Mouse (Mus musculus) layer of hippocampus, adult 8-10 months (tissue): ENCODE data around the gene Ube2g2. TPM values are rescaled to one million over a fixed set of nuclear protein-coding genes. Genes with fewer than 3 reads are reported as not detected.
A peak's percentile ranks its signal among the peaks of the same experiment; 100 is the strongest.

Experiments used
- DNase-seq, 2 experiments: peaks; one replicate each; pipeline ENCODE4 v3.0.0; 2022; ENCODE audit warnings: low spot score in 2 of 2
- total RNA-seq, 4 experiments: library from RNA; stranded (reverse); gene quantifications; 2 replicates each; pipeline ENCODE4 v1.2.4; 2022

Ube2g2 gene
- total RNA-seq, 4 experiments from 2014 or later = 64.2 to 89.9 (median 76.6) TPM

DNA sequence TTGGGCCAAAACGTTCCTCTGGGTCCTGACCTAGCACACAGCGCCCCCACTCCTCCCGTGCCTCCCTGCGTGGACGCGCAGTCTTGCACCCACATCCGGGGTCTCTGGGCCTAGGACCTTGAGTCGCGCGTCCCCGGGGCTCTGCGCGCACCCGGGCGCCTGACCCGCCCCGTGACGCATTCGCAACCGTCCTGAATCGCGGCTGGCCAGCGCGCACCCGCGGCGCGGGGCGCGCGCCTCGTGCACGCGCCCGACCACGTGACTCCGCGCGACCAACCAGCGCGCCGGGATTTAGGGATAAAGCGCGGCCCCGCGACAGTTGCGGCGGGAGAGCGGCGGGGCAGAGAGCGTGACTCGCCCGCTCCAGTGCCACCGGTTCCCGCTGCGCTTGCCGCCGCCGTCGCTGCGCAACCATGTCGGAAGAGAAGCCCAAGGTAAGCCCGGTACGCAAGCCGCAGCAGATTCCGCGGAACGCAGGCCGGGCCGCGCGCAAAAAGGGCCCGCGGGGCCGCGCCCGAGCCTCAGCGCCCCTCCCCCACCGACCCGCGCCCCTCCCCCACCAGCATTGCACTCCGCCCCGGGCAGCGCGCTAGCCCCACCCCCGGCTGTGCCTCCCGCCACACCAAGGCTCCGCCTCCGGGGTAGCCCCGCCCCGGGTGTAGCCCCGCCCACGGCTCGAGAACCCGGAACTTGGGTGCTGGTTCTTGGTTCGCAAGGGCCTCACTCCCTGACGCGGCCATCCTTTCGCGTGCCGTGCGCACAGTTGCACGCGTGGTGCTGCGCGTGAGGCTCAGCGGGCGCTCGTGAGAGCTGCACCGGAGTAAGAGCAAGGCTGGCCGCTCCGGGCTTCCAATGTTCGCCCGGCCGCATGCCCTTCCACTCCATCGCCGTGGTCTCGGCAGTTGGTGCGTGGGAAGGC, 15.9 kb upstream of the Ube2g2 start, which contains the start of the genes Sumo3 and Gm49325:
Gene Sumo3, plus strand, starts transcription at position 190 of the 919 bp plus-strand sequence.
Gene Gm49325, plus strand, starts transcription at position 290 of the 919 bp plus-strand sequence.
- DNase-seq = peak; percentile 89

DNA sequence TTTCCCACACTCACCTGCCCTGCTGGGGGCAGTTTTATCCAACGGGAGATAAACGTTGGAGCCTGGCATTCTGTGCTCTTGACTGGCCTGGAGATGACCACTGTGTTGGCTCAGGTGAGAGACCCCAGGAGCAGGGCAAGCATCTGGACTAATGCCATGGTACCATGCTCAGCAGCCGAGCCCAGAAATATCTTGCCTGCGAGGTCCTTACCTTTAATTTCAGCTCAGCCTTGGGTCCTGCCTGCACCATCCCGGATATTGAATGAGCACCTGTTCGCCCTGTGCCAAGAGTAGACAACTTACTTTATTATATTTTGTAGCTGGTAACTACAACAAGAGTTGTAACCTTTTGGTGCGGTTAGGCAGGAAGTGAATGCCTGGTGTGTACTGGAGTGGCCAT, 15.2 kb upstream of the Ube2g2 start:
- DNase-seq = no peak

DNA sequence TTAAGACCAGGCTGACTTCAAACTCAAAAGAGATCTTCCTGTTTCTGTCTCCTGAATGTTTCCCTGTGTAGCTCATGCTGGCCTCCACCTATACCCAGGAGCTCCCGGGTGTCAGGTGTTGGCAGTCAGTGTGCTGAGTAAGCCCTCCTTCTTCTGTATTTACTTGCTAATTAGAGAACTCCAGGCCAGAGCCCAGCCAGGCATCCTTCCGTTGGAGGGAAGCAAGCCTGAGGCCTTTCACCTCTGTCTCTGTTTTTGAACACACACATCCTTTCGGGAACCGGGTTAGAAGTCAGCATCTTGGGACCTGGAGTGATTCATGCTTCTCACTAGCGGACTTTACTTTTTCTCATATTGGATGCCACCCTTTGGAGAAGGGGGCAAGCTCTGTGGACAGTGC, 14.6 kb upstream of the Ube2g2 start:
- DNase-seq = no peak

DNA sequence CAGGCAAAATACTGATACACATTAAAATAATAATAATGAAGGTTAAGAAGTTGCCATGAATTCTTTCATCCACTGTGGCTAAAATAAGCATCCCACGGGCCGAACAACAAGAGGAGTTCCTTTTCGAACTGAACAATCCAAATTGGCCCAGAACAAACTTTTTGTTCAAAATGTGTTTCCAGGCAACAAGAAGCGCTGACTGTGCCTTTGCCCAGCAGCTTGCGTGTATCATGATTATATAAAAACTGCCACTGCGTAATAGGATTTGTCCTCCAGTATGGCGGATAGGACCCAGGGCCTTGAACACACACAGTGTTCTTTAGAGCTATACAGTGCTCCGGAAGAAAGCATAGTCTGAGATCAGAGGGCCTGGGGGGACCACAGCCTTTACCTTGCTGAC, 13.5 kb upstream of the Ube2g2 start:
- no peak for DNase-seq

DNA sequence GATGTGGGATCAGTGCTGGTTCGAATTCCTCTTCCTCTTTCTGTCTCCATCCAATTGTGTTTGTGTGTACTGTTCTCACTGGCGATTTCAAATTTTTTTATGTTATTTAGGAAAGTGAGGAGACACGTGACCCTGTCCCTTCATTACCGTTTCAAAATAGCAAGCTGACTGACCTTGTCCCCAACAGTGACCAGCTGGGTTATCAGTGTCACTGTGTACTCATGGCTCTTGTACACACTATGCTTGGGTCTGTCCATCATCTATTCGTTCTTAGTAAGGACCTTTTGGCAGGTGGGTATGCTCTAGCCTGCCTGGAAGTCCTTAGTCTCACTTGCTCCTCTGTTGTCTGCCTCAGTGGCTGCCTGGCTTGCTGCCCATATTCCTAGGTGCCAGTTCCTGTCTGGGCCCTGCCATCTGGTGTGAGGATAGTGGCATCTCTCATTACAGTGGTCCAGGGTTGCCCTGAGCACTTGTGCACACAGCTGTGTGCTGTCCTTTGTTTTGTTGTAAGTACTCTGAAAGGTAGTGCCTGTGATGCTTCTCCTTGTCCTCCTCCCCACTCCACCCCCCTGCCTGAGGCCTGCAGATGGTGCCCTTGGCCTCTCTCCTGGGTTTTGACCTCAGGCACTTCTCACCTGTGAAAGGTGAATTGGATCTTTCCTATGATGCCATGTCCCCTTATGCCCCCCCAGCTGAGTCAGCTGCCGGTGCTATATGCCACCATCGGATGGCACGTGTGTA, 11.7 kb upstream of the Ube2g2 start:
- no peak for DNase-seq

DNA sequence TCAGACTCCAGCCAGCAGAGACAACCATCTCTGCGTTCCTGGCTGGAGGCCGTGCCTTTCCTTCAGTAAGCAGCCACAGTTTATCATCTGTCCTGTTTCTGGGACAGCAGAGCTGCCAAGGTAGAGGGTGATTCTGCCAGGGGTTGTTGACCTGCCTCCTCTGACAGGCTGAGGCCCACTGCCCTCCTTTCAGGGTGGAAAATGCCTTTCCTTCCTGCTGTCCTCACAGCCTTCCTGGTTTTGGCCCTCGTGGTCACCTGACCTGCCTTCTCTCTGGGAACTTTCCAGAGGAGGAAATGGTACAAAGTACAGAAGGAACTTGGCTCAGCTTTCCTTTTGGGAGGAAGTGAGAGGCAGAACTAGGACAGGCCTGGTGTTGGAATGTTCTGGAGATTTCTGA, 8.7 kb upstream of the Ube2g2 start:
- no peak for DNase-seq

DNA sequence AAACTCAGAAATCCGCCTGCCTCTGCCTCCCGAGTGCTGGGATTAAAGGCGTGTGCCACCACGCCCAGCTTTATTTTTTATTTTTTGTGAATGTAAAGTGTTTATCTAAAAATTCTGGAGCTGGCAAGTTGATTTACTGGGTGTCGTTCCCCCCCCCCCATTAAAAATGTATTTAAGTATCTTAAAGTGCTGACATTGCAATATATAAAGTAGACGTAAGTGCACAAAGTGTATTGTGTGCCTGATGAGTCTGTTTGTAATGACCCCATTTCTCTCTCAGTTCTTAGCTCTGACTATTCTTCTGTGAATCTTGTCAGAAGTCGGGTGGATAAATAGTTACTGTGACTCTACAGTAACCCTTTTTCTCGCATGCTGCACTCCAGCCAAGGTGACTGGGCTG, 6.4 kb upstream of the Ube2g2 start:
- no peak for DNase-seq

DNA sequence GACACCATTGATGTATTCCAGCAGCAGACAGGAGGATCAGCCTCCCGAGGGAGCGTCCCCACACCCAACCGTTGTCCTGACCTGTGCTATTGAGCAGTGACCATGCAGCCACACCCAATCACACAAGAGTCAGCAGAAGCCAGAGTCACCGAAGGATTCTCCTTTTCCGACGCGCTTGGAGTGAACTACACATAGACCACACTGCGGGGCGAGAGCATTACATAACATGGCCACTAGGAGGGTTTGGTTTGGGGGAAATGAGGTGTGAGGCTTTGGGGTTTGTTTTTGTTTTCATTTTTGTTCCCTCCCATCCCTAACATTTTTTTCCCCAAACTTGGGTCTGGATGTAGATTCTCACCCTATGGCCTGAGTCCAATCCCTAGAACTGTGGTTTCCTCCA, 5.9 kb upstream of the Ube2g2 start:
- DNase-seq = no peak

DNA sequence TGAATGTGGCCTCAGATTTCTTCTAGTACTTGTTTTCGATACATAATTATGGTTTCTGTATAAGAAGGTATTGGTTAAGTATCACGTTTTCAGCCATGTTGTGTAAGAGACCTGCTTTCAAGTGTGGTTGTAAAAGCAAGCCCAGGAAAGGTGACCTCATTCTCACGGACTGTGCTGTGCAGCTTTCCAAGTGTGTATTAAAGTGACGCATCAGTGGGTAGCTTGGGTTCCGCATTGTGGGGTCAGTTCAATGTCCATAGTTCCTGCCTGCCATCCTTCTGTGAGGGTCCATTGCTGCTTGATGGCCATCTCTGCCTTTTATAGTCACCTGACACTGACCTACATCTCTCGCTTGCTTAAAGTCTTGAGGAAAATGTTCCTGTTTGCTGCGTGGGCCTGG, 5.1 kb upstream of the Ube2g2 start:
- no peak for DNase-seq

DNA sequence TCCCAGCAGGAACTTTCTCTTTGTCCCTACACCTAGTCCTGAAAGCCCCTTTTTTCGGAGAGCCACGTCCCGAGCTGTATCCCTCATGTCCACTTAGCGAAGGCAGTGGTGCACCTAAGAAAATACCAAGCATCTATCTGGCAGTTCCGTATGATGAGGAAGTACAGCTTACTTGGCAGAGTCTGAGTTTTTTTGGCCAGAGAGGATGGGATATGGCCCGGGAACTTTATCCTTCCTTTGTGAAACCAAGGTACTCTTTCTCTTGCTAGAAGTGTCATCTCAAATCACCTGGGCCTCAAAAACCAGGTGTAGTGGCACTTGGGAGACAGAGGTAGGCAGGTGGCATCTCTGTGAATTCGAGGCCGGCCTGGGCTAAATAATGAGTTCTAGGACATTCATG, 529 bp upstream of the Ube2g2 start:
- no peak for DNase-seq

DNA sequence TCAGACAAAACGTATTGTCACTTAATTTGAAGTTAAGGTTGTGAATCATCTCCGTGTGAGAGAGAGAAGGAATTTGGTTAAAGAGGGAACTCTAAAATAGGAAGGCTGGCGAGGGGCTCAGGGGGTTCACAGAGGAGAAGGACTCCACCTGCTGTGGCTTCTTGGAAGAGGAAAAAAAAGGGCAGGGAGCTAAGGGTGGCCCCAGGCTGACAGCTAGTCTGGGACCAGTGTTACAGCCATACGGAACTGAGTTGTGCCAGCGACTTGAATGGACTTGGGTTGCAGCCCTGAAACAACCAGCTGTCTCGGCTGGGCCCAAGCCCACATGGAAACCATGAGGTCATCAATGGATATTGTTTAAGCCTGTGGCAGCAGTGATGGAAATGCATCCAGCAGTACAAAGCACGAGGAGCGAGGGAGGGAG, 1.0 kb downstream of the Ube2g2 start:
- peak in 1 of 2 experiments; percentile 66 for DNase-seq

DNA sequence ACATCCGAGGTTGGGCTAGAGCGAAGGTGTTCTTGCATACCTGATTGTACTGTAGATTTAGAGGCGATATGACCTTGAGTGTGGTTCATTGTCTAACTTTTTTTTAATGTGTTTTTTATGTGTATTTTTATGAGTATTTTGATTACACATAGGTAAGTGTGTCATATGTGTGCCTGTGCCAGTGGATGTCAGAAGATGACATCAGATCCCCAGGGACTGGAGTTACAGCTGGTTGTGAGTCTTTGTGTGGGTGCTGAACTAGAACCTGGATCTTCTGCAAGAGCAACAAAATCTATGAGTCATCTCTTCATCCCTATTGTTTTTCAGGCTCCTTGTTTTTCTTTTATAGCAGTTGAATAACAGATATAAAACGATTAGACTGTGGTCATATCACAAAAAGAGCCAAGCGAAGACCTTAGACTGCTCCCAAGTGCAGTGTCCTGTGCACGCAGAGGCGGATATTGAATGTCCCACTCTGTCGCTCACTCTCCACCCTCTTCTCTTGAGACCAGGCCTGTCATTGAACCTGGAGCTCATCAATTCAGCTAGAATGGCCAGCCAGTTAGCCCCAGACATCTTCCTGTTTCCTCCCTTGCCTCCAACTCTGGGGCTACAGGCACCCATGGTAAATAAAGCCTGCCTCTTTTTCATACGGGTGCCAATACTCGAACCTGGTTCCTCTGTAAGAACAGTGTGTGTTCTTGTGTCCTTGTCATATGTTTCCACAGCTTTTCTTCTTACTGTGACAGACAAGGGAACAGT, 1.7 kb downstream of the Ube2g2 start:
- DNase-seq = no peak

DNA sequence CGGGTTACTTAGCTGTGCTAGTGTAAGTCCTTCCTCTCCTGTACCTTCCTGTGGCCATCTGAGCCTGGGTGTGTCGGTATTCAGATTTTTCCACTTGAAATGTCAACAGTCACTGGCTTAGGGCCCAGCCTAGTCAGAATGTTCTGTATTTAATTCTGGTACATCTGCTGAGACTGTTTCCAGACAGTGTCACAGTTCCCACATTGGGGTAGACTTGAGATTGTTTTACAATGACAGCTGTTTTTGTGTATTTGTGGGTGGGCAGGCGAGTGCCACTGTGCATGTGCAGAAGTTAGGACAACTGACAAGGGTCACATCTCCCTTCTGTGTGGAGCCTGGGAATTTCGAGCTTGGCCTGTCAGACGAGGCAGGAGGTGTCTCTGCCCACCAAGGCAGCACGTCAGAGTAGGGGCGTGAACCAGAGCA, 2.5 kb downstream of the Ube2g2 start:
- DNase-seq = peak; percentile 68 to 71

DNA sequence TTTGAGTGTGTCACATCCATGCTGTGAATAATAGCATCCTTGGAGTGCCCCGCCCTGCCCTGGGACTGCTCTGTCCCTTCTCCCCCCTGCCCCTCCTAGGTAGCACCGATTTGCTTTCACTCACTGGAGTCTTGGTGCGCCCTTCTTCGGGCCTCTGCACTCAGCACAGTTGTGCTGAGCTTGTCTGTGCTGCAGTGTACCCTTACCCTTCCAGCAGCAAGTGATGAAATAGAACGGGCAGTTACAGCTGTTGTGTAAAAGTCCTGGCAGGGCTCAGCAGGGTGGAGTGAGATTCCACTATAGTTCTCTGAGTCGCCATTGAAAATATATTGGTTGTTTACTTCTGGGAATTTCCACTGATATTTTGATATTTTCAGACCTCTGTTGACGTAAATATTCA, 4.0 kb downstream of the Ube2g2 start:
- no peak for DNase-seq

DNA sequence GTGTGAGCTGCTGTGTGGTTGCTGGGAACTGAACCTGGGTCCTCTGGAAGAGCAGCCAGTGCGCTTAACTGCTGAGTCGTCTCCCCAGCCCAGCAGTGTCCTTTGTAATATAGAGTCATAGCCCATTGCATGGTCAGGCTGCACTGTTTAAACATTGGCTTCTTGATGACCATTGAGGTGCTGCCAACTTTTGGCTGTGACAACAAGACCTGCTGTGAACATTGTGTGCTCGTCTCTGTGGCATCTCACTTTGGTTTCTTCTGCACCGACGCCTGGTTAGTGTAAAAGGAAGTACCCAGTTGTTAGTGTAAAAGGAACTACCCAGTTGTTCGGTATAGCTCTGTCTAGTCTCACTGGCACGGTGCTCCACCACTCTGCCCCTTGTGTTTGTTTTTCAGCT, 4.5 kb downstream of the Ube2g2 start:
- DNase-seq = no peak

DNA sequence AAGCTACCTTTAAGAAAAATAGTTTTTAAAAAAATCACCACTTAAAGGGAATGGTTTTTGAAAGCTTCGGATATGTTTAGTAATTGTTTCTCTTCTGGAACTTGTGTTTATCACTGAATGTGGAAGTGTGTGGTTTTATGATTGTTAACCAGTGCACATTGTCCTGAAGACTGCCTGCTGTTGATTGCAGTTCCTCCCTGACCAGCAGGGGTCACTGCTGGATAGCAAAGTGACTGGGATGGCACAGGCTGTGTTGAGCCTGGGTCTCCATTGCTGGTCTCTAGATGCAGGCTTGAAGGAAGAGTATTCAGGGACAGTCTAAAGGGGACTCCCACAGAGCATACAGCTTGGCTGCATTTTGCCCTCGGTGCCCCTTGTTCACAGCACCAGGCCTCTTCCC, 5.4 kb downstream of the Ube2g2 start:
- DNase-seq = peak; percentile 65 to 87

DNA sequence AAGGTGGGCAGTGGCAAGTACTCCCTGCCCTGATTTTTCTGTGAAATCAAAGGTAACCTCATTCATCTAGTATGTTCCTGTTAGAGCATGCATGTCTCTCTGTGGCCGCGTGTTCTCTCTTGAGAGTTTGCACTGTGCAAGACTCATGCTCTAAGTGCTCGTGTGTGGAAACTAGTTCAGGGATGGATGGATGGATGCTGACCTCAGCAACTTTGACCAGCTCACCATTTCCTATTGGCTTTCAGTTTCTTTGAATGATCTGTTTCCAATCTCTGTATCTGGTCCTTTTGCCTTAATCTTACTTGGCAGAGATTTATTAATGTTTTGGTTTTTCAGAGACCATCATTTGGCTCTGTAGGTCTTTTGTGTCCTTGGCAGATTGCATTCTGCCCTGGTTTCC, 7.1 kb downstream of the Ube2g2 start:
- no peak for DNase-seq

DNA sequence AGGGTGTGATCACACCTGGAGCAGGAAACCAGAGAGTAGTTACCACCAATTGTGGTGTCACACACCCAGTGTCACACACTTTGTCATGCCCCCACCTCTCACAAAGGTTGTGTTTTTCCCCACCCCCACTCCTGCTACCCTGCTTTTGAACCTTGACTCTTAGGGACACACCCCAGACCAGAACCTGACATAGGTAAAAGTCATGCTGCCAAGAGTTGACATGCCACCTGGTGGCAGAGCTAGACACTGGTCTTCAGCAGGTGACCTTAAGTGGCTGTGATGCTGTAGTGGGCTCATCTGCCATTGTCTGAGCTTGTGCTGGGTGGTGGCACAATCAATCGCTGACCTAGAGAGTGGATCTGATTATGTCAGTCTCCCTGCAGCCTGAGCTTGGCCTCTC, 7.9 kb downstream of the Ube2g2 start:
- DNase-seq = no peak

DNA sequence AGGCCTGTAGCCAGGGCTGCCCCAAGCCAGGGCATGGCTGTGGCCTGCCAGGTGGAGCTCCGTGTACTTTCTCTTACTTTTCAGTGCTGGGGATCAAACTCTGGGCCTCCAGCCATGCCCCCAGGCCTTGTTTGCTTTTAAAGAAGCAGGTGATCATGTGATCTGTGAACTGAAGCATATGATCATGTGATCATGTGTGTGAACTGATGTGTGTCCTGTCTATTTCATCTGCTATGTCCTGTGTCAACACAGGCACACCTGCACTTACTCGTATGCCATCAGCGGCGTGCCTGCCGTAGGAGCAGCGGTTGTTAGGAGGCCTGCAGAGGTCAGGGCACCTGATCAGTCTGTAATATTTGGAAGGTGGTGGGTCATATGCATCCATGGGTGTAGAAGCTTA, 11.9 kb downstream of the Ube2g2 start:
- DNase-seq = no peak

DNA sequence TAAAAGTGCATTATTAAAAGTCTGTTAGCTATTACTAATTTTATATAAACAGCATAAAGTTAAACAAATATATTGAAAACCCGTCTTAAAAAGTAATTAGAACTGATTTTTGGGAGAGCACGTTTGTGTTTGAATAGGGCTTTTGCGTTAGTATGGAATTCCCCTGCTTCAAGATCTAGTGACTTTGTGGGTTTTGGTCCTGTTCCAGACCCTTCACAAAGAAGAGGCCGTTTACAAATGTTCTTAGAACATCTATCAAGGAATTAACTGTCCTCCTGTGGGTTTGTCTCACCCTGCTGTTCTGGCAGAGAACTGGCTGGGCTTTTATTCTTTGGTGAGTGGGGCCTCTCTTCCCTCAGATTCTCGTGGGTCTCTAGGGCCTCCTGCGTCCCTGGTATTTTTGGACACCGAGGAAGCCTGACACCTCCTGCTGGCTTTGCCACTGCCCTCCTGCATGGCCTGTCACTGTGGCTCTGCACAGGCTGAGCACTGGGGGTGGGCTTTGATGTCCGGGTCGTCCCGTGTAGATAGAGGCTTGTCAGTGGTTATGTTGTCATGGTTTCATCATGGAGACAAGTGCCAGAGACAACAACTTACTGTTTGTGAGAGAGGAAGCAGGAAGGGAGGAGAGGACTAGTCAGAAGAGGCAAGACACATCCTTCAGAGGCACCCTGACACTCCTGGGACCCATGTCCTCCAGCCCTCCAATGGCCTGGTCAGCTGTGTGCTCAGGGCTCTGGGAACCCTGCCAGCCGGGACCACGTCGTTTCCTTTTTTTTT, 12.6 kb downstream of the Ube2g2 start:
- no peak for DNase-seq
